Mouse (Mus musculus) urinary bladder, postnatal 14 days (tissue): ENCODE data around the gene Cyp4x1.
"Not testable (repeated sequence)": the region's sequence is repeated elsewhere in the genome, so short reads cannot be mapped to it uniquely, and the experiment has no call there.

Source experiments
- DNase-seq: peaks from one replicate; pipeline ENCODE4 v3.0.0; 2021; ENCODE audit warnings: low spot score

Cyp4x1 gene

GRCm38 (mm10) chr4:115133621-115134295 lies at the start of gene Cyp4x1:
TSS of gene Cyp4x1 (minus strand) at chr4:115134281.
- no peak for DNase-seq

GRCm38 (mm10) chr4:115176201-115176600 lies 42.1 kb upstream of the Cyp4x1 start:
- DNase-seq = not testable (repeated sequence)

- no peak for DNase-seq
These were observed 40.7 kb upstream of the Cyp4x1 start for GRCm38 (mm10) chr4:115174694-115175353.

GRCm38 (mm10) chr4:115158963-115159362 lies 24.9 kb upstream of the Cyp4x1 start:
- not testable (repeated sequence) for DNase-seq

GRCm38 (mm10) chr4:115154723-115155122 lies 20.6 kb upstream of the Cyp4x1 start:
- DNase-seq = no peak

DNA sequence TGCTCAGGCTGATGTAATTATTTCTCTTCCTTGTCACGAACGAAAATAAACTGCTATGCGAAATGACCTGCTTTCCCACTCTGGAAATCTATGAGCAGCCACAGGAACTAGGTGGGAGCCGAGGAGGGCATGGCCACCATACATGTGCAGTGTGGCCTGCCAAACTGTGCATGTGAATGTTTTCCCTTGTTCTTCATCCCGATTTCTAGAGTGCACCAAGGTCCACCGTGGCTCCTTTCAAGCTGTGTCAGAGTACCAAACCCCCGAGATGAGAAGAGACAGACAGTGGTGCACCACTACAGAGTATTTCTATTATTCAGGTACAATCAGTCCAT lies 182 bp upstream of the Cyp4x1 start:
- no peak for DNase-seq

DNA sequence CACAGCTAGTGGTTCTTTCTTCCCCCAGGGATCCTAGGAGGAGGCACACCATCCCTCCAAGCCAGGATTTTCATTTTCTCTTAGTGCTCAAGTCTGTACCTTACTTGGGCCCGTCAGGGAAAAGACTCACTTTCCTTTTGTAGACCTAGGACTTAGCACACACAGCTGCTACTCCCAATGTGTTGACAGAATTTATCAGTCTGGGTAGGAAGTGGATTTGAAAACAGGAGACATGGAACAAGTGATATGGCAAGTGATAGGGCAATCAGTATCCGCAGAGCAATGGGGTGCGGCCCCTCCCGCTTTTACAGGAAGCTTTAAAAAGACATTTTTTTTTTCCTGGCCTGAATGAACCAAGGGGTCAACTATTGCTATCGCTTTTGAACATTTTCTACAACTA lies 996 bp downstream of the Cyp4x1 start:
- DNase-seq = no peak

- no peak for DNase-seq
These were observed 9.4 kb downstream of the Cyp4x1 start for GRCm38 (mm10) chr4:115124713-115125112.

DNA sequence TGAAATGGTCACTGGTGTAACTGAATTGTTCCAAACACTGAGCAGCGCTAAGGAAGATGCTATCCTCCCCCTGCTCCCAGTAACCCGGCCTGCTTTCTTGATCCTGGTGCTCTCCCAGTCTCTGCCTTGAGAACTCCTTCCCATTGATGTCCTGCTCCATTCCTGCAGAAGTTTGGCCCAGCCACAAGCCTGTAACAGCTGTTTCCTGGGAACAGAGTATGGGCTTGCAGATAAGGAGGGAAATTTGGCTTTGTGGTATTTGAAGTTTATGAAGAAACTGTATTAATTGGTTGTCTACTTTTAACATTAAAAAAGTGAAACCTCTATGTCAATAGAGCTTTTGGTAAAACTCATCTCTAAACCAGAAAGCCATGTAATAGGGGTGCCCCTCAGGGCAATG lies 10.6 kb downstream of the Cyp4x1 start:
- DNase-seq = no peak

GRCm38 (mm10) chr4:115121608-115122007 lies 12.5 kb downstream of the Cyp4x1 start:
- DNase-seq = no peak

- no peak for DNase-seq
These were observed 12.9 kb downstream of the Cyp4x1 start for GRCm38 (mm10) chr4:115121162-115121561.

- no peak for DNase-seq
These were observed 14.4 kb downstream of the Cyp4x1 start for GRCm38 (mm10) chr4:115119642-115120041.

- DNase-seq = no peak
These were observed 20.8 kb downstream of the Cyp4x1 start for GRCm38 (mm10) chr4:115113266-115113665.

DNA sequence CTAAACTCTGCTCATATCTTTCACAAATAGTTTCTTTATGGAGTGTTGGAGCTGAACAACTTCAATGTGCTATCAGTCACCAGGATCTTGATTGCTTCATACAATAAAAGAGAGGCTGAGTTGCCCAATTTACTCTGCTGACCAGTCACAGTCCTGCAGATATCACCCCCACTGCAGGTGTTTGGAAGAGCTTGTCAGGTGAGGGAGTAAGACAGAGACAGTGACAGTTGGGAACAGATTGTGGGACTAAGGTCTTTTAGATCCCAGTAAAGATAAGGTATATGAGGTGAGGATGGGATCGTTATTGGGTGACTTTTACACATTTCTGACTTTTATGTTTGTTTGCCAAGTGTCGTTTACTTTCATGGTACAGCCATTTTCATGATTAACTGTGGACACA lies 22.9 kb downstream of the Cyp4x1 start:
- DNase-seq = no peak

DNA sequence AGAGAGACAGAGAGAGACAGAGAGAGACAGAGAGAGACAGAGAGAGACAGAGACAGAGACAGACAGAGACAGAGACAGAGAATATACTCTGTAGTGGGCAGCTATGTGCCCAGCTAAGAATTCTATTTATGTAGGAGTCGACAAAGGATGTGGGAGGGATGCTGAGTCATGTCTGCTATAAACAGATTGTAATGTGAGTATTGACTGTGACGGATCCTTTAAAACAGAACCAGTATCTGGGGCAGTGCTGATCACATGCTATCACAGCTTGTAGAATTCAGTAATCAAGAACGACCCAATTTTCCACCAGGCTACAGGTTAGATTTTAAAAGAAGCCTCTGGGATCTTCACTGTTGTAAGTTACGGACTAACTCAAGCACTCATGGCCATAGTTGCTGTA lies 30.6 kb downstream of the Cyp4x1 start:
- no peak for DNase-seq

DNA sequence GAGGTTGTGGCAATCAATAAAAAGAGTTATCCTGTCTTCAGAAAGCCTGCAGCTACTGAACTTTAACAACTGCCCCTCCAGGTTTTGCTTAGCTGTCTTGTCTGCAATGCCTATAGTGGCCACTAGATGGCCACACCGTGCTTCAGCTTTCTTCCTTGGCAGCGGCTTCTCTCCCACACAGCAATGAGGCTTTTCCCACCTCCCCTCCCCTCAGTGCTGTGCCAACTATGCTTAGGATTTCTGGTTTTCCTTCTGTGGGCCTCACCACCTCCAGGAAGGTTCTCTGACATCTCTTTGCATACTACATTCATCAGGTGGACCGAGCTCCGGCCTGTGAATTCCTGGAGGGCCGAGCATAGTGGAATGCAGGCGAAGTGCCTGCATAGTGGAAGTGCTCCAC lies 32.4 kb downstream of the Cyp4x1 start:
- peak; percentile 62 for DNase-seq

GRCm38 (mm10) chr4:115097146-115097496 lies 37.0 kb downstream of the Cyp4x1 start:
- no peak for DNase-seq

GRCm38 (mm10) chr4:115096435-115097145 lies 37.5 kb downstream of the Cyp4x1 start:
- DNase-seq = no peak

DNA sequence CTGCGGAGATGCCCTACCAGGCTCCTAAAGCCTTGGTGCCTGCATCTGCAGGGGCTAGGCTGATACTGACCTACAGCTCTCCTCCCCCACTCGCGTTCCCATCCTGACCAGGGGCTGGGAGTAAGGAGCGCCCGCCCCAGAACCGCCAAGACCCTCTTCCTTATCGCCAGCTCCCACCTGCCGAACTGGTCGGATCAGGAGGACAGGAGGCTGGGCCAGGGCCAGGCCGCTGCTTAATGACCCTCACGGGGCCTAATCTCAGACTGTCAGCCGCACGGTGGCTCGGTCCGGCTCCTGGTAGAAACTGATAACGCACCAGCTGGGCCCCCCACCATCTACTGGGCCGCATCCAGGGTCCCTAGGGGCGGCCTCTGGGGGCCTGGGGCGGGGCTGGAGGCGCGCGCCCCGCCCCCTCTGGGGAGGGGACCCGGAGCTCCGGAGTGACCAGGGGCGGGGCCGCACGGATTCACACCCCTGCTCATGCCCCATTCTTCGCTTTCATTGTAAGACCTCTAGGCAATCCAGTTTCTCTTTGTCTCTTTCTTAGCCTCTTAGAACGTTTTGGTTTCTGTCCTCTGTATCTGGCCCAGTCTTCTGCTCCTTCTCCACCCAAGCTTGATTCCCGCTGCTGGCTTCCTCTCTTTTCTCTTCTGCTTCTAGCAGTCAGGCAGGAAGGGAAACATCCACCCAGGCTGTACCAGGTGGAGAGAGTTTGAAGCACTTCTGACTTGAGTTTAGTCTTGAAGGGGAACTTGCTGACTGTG lies 38.2 kb downstream of the Cyp4x1 start:
- peak; percentile 60 for DNase-seq

- DNase-seq = no peak
These were observed 40.0 kb downstream of the Cyp4x1 start for GRCm38 (mm10) chr4:115094056-115094455.

DNA sequence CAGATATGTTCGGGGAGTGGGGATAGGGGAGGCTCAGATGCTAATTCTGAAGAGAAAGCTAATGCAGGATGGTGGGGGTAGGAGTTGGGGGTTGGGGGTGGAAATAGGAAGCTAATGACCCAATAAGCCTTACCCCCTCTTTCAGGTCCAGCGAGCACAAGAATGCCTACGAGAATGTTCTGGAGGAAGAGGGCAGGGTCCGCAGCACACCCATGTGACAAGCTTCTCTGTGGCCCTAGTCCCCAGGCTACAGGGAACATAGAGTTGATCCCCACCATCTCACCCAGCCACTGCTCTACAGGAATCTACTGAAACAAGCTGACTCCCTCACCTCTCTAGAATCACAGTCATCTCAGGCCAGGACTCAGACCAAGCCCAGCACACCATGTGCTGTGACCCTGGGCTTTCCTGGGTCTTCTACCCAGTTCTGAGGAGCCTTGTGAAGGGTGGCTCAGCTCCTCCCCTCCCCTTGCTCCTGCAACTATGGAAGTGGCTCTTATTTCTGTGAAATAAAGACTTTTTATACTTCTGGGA lies 40.7 kb downstream of the Cyp4x1 start:
- no peak for DNase-seq

DNA sequence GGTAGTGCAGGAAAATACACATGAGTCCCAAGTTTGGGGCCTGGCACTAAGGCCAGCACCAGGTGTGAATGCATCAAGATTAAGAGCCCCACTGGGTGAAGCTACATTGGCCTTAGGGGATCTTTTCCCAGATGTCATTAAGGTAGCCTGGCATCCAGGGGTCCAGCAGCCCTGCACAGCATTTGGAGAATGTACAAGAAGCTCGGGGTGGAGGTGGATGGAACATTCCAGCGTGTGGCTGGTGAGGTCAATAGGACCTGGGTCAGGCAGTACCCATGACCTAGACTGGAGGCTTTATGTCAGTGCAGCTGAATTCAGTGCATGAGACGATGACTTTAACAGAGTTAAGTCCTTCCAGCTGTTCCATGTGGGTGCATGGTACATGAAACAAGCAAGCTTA lies 42.3 kb downstream of the Cyp4x1 start:
- DNase-seq = no peak
